Mouse (Mus musculus) G1E-ER4 (cell line): Measurements from ENCODE around the gene Ppp2r5c. TPM values are rescaled to one million over a fixed set of nuclear protein-coding genes. Genes with fewer than 3 reads are reported as not detected.

Experiments used
- GATA1 ChIP-seq: IDR thresholded peaks from one replicate; pipeline ENCODE4 v1.8.0; 2012; ENCODE audit warnings: low read length, inconsistent platforms
- polyA plus RNA-seq: library from polyadenylated mRNA; stranded (reverse); fragments of >175 nt; gene quantifications from 2 replicates; pipeline ENCODE4 v1.2.3, GENCODE M21; 2012

Gene Ppp2r5c
- polyA plus RNA-seq, 1 experiment, result 24.6 TPM

GRCm38 (mm10) chr12:110471426-110471825, 24.5 kb downstream of the Ppp2r5c start:
- no peak for TF ChIP-seq GATA1

DNA sequence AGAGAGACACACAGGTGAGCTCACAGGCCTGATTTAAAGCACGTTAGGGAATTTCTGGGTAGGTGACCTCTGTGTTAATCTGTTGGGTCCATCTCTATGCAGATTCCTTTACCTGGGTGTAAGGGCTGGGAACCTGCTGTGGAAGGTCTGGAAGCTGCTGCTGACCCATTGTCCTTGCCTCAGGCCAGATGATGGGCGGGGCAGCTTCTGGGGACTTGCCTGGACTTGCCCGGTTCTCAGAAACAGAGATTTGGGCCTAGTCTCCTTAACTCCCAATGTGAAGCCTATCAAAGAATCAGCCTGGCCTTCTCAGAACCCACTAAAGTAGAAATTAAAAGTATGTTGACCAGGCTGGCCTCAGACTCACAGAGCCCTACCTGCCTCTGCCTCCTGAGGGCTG, 25.3 kb downstream of the Ppp2r5c start:
- no peak for TF ChIP-seq GATA1

DNA sequence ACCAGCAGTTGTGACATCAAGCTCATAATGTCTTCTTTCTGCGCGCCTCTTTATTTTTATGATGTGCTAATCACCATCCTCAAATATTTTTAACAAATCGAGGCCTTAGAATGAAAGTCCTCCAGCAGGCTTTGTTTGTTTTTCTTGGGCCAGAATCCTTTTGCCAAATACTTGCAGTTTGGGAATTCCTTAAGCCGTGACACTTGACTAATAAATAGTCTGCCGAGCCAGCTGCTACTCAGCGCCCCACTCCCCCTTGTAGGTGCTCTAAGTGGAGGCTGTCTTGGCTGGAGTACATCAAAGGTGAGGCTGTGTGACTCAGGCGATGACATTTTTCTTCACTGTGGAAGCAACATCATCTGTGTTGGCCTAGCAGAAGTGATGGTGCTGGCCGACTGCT, 27.6 kb downstream of the Ppp2r5c start:
- no peak for TF ChIP-seq GATA1

DNA sequence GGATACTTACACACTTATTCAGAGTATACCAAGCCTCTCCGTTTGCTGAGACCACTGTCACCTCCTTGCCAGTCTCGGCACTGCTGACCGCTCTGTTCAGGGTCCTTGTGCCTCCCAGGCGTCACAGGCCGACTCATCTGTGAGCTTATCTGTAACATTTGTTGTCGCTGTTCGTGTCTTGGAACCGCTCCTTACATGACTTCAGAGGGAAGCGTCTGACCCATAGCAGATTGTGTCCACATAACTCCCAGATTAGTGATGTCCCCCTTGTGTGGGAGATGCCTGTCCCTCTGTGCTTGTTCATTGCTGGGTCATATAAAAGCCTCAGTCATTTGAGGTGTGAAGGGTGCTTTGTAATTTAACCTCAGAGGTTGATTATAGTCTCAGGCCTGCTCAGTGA, 29.6 kb downstream of the Ppp2r5c start:
- TF ChIP-seq GATA1, result no peak

GRCm38 (mm10) chr12:110477906-110478305, 31.0 kb downstream of the Ppp2r5c start:
- TF ChIP-seq GATA1, result no peak

DNA sequence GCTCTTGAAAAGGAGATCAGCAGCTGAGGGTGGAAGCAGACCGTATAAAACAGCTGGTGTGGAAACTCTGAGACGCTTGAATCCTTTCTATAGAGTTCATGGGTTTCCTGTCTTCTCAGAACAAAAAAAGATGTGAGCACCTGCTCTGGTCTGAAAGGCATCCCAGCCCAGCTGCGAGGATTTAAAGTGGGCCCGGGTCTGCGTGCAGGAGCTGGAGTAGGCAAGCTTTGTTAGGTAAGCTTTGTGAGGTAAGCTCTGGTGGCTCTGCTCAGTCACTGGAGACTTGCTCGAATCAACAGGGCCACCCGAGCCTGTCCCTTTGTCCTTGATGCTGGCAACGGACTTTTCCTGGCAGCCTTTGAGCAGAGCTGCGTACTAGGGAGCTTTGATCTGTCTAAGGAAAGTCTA, 31.7 kb downstream of the Ppp2r5c start:
- TF ChIP-seq GATA1, result no peak

- TF ChIP-seq GATA1, result no peak
These were observed 32.3 kb downstream of the Ppp2r5c start for GRCm38 (mm10) chr12:110479268-110479667.

GRCm38 (mm10) chr12:110480701-110481100, 33.8 kb downstream of the Ppp2r5c start:
- TF ChIP-seq GATA1, result no peak

DNA sequence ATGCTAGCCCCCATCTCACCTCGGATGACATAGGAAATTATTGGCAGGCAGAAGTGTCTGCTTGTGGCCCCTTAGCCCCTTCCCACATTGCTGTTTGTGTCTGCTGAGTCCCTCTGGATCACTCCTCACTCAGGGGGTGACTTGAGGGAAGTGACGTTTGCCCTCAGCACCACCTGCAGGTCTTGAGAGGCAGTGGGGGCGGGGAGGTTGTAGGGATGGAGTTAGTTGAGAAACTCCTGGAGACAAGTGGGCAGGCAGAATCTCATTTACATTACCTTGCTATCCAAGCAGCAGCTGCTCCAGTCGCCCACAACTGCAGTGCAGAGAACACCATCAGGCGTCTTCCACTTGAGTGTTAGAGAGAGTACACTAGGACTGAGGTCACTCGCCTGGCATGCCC, 36.8 kb downstream of the Ppp2r5c start:
- no peak for TF ChIP-seq GATA1

GRCm38 (mm10) chr12:110484824-110485584, 38.1 kb downstream of the Ppp2r5c start:
- TF ChIP-seq GATA1, result no peak

GRCm38 (mm10) chr12:110485585-110486331, 38.8 kb downstream of the Ppp2r5c start:
- no peak for TF ChIP-seq GATA1

GRCm38 (mm10) chr12:110486852-110487251, 39.9 kb downstream of the Ppp2r5c start:
- TF ChIP-seq GATA1, result no peak

GRCm38 (mm10) chr12:110488031-110488430, 41.1 kb downstream of the Ppp2r5c start:
- no peak for TF ChIP-seq GATA1

DNA sequence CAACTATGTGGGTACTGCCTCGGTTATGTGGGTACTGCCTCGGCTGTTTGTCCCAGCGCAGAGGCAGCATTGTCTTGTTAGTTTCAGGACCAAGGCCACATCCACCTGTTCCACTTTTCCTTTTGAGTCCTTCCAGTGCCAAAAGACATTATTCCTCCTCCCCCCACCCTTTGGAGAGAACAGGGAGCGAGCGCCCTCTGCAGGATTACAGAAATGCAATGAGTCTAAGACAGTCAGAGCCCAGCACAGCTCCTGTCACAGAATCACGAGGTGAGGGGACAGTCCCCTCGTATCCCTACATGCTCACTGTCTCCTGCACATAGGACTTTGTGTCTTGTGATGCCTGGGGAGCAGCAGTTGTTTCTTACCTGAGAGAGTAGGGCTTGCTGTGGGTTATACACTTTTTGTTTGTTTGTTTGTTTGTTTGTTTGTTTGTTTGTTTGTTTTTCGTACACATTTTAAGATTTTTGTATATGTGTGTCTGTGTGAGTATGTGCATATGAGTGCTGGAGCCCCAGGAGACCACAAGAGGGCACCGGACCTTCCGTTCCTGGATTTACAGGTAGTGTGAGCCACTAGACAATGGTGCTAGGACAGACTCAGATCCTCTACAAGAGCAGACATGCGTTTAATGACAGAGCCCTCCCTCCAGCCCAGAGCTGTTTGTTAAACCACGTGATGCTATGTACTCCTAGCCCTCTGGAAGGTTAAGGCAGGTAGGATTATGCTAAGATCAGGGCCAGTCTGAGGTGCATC, 43.2 kb downstream of the Ppp2r5c start:
- TF ChIP-seq GATA1, result no peak

DNA sequence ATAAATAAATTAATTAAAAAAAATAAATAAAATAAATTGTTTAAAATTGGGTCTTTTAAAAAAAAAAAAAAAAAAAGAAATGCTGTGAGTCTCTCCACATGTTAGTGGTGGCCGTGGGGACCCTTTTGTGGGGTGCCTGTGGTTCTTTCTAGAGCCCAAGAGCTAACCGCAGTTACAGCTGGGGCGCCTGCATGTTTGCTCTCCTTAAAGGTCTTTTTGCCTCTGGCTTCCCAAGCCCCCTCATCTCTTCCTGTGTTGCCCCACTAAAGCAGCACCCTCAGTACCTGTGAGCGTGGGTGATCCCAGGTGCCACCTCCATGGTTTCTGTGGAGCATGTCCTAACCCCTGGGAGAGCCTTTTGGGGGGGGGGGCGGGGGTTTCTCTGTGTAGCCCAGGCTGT, 45.5 kb downstream of the Ppp2r5c start:
- TF ChIP-seq GATA1, result no peak
